ENCODE assay signal across 8 mouse cellular contexts in the genomic region with DNA sequence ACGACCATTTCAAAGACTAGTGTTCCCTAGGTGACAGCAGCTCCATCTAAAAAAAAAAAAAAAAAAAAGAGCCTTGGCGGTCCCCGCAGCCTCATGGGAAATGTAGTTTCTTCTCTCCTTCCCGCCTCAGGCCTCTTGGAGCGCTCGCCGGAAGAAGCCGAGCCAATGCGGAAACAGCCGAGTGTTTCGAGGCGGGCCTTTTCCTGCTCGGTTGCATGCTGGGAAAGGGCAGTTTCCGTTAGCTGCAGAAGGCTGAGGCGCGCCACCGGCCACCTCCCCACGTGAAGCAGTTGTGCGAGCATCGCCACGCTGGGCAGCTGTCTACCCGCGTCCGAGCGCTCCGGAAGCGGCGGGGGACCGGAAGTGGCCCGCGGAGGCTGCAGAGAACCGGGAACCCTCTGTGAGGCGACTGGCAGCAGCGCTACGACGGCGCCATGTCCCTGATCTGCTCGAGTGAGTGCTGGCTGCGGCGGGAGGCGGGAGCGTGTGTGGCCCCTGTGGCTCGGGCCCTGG. TPM values are rescaled to one million over a fixed set of nuclear protein-coding genes. Genes with fewer than 3 reads are reported as not detected.
DNase-seq lines count a peak whose midpoint lies in the region; ATAC-seq lines count a peak whose summit lies in the region.

A gene (plus strand): TSS at position 216 of the 513 bp plus-strand sequence.

- H3K36me3 ChIP-seq in hindbrain, embryonic 12.5 days, result peaks cover 21% of the 10 kb centered on the region

- peak; percentile 97 for ATAC-seq in hindbrain, embryonic 12.5 days (ENCODE audit: low FRiP score)

- 1% methylated on average over 43 of the region's 43 CpGs for WGBS in hindbrain, embryonic 12.5 days

- H3K9me3 ChIP-seq in hindbrain, embryonic 12.5 days (replicated peaks), result no peaks in the 10 kb centered on the region

- peak within 1 kb of the TSS; percentile 87 for H3K27ac ChIP-seq in hindbrain, embryonic 12.5 days

- DNase-seq in Muller cell, postnatal 12 days (ENCODE audit: inconsistent ontology term), result peak; percentile 96
- DNase-seq in cerebellum, adult 9-11 months, result peak; percentile 98
- DNase-seq in frontal cortex, postnatal 10 days (ENCODE audit: low spot score in 2 of 2), result peak; percentile 95 to 99
- peak; percentile 99 for DNase-seq in layer of hippocampus, postnatal 14 days (ENCODE audit: low spot score in 2 of 2)
- DNase-seq in lung, postnatal 14 days, result peak; percentile 97
- DNase-seq in retina, adult 2 months (ENCODE audit: low read depth, low spot score), result peak; percentile 90
- DNase-seq in thymus, postnatal 36 days, result peak; percentile 97 to 98

- H3K27me3 ChIP-seq in hindbrain, embryonic 12.5 days, result peaks cover 2% of the 10 kb centered on the region; the same call in 1 of the 2 replicates

- H3K9ac ChIP-seq in hindbrain, embryonic 12.5 days, result peak within 1 kb of the TSS; percentile 80

- peaks cover 15% of the 10 kb centered on the region for H3K4me1 ChIP-seq in hindbrain, embryonic 12.5 days

- H3K4me2 ChIP-seq in hindbrain, embryonic 12.5 days (replicated peaks), result peak within 1 kb of the TSS; percentile 93

- peak within 1 kb of the TSS; percentile 90 for H3K4me3 ChIP-seq in hindbrain, embryonic 12.5 days

RNA-seq across cellular contexts. Expression of the gene that starts here (rescaled TPM):
- 37.3 and 37.7 TPM in 2 replicates for polyA plus RNA-seq in hindbrain, embryonic 12.5 days (2016; fragmentation: Nextera tagmentation; extraction: Ambion mirVana)
- total RNA-seq in layer of hippocampus, postnatal 14 days (2021), result 100 to 1,000 TPM; 198 to 203 TPM

Comparison
In these comparisons a context has a peak if more than half of its experiments do, and no peak if none do; other contexts are left out.
1. Peak in every context shown above with its lines: DNase-seq, ATAC-seq, H3K4me3 ChIP-seq and H3K27ac ChIP-seq.